Mouse (Mus musculus) limb, embryonic 13.5 days (tissue): ENCODE measurements around the gene Stx5a. TPM values are rescaled to one million over a fixed set of nuclear protein-coding genes. Genes with fewer than 3 reads are reported as not detected.

ENCODE experiments used
- ATAC-seq: fragments of 200-750 bp; cut with Nextera tagmentation; 2 replicates; pipeline ENCODE4 v1.8.0; 2017; ENCODE audit warnings: low read depth, moderate number of reproducible peaks, moderate TSS enrichment; ENCODE audit not compliant: low FRiP score
- H3K27ac ChIP-seq: fragments of 300-500 bp; sonication (generic); 2 replicates; pipeline ENCODE4 v1.5.1; 2015; ENCODE audit warnings: inconsistent platforms, mild to moderate bottlenecking, moderate library complexity
- H3K27me3 ChIP-seq: fragments of 300-500 bp; sonication (generic); 2 replicates; pipeline ENCODE4 v1.6.1; 2015; ENCODE audit warnings: mild to moderate bottlenecking, inconsistent platforms
- H3K36me3 ChIP-seq: fragments of 300-500 bp; sonication (generic); 2 replicates; pipeline ENCODE4 v1.6.1; 2015; ENCODE audit warnings: inconsistent platforms, mild to moderate bottlenecking, moderate library complexity
- H3K4me1 ChIP-seq: fragments of 300-500 bp; sonication (generic); 2 replicates; pipeline ENCODE4 v1.6.1; 2015; ENCODE audit warnings: inconsistent platforms
- H3K4me2 ChIP-seq: fragments of 300-500 bp; sonication (generic); replicated peaks from 2 replicates; pipeline ENCODE4 v1.6.1; 2015; ENCODE audit warnings: inconsistent platforms, mild to moderate bottlenecking, moderate library complexity
- H3K4me3 ChIP-seq: fragments of 300-500 bp; sonication (generic); 2 replicates; pipeline ENCODE4 v1.5.1; 2015; ENCODE audit warnings: moderate library complexity, mild to moderate bottlenecking, inconsistent platforms
- H3K9ac ChIP-seq: fragments of 300-500 bp; sonication (generic); 2 replicates; pipeline ENCODE4 v1.6.1; 2015; ENCODE audit warnings: mild to moderate bottlenecking, inconsistent platforms
- H3K9me3 ChIP-seq: fragments of 300-500 bp; sonication (generic); 2 replicates; pipeline ENCODE4 v1.6.1; 2016; ENCODE audit warnings: inconsistent platforms
- WGBS: fragments of 180-500 bp; shearing (Covaris S2); methylation state at CpG from one replicate; pipeline ENCODE4 v1.1.7; 2015; 5-methylcytosine and 5-hydroxymethylcytosine counted together
- microRNA-seq: library from miRNA; unstranded; fragments of <30 nt; microRNA quantifications from one replicate; pipeline ENCODE4, GENCODE M21; 2016
- polyA plus RNA-seq: library from polyadenylated mRNA; unstranded; fragments of >200 nt; fragmentation: Nextera tagmentation; extraction: Ambion mirVana; gene quantifications from 2 replicates; pipeline ENCODE4 v1.2.1, GENCODE M21; 2015

The Stx5a gene
- polyA plus RNA-seq, 1 experiment from 2014 or later = 205 TPM

DNA sequence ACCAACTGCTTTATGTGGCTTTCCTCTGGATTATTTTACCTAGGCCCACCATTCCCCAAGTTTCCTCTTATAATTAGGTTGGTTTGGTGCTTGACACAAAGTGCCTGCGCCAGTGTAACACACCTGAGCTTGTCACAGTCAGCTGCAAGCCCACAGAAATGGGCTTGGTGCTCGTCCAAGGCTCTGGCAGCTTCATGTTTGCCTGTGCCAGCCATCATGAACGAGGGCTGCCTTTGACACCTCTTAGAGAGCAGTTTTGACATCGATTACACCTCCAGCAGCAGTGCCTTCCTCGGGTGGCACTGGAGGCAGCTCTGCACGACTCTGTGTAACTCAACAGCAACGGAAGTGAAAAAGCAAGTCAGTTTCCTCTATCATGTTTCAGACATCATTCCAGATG lies 49.0 kb downstream of the Stx5a start:
- Histone ChIP-seq H3K9me3 (0 out of 2 replicates have a peak, but pooled peaks cover 7% of the 10 kb centered on the region), H3K36me3 (peaks cover 44% of the 10 kb centered on the region), H3K27ac (0 out of 2 replicates have a peak overlapping the region, but pooled peaks have one; percentile 6), H3K4me3 (no peak overlapping the region), H3K4me2 (no peak overlapping the region), H3K4me1 (peaks cover 5% of the 10 kb centered on the region), H3K27me3 (no peaks in the 10 kb centered on the region), H3K9ac (peak overlapping the region; percentile 35; the same call in 1 of the 2 replicates)
- ATAC-seq = no peak
- WGBS = 80% methylated on average over 7 of the region's 7 CpGs

DNA sequence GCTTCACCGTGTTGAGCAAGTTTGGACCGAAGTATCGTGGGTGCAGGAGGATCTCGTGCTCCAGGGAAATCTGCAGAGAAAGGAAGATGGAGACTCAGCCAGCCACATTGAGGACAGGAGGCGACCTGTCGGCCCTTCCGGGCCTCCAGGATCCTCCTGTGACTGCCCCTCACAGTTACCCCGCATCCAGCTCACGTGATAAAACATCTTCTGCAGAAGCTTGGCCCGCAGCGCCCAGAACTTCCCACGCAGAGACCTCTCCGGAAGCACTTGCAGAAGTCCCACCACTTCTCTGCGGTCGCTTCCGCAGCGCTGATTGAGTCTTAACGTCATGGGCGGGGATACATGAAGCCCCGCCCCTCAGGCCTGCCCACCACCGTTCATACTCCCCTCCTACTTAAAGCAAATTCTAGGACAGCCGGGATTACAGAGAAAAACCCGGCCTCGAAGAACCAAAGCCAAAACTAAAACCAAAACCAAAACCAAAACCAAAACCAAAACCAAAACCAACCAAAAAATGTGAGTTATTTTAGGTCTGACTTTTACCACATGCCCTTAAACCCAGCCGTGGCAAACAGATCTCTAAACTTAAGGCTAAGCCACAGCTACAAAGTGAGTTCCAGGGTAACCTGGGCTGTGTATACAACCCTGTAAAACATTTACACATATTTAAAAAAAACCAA lies 57.2 kb downstream of the Stx5a start, which contains the start of gene Polr2g:
TSS of gene Polr2g (minus strand) at position 314 of the 683 bp plus-strand sequence.
- H3K4me2 ChIP-seq = peak within 1 kb of the TSS; percentile 82
- 0 out of 2 replicates have a peak, but pooled peaks cover 2% of the 10 kb centered on the region for H3K9me3 ChIP-seq
- WGBS = under 1% methylated on average over 25 of the region's 25 CpGs
- peak within 1 kb of the TSS; percentile 63; the same call in 1 of the 2 replicates for H3K27ac ChIP-seq
- ATAC-seq = peak; percentile 79
- H3K27me3 ChIP-seq = no peaks in the 10 kb centered on the region
- H3K36me3 ChIP-seq = peaks cover 33% of the 10 kb centered on the region
- H3K4me3 ChIP-seq = peak within 1 kb of the TSS; percentile 81
- H3K9ac ChIP-seq = peak within 1 kb of the TSS; percentile 87
- H3K4me1 ChIP-seq = peaks cover 20% of the 10 kb centered on the region

DNA sequence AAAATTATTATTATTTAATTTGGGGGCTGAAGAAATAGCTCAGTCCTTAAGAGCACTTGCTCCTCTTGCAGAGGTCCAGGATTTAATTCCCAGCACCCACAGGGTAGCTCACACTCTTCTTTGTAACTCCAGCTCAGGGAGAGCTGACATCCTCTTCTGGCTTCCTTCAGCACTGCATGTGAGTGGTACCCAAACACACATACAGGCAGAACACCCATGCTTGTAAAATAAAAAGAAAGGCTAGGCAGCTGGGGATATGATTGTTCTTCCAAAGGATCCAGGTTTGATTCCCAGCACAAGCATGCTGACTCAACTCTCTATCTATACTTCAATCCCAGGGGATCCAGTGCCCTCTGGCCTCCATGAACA lies 57.7 kb downstream of the Stx5a start:
- Histone ChIP-seq H3K4me1 (peaks cover 21% of the 10 kb centered on the region), H3K9ac (no peak overlapping the region), H3K4me2 (peak overlapping the region; percentile 82), H3K27ac (no peak overlapping the region), H3K27me3 (no peaks in the 10 kb centered on the region), H3K36me3 (peaks cover 33% of the 10 kb centered on the region), H3K9me3 (no peaks in the 10 kb centered on the region), H3K4me3 (peak overlapping the region; percentile 81)
- no peak for ATAC-seq

DNA sequence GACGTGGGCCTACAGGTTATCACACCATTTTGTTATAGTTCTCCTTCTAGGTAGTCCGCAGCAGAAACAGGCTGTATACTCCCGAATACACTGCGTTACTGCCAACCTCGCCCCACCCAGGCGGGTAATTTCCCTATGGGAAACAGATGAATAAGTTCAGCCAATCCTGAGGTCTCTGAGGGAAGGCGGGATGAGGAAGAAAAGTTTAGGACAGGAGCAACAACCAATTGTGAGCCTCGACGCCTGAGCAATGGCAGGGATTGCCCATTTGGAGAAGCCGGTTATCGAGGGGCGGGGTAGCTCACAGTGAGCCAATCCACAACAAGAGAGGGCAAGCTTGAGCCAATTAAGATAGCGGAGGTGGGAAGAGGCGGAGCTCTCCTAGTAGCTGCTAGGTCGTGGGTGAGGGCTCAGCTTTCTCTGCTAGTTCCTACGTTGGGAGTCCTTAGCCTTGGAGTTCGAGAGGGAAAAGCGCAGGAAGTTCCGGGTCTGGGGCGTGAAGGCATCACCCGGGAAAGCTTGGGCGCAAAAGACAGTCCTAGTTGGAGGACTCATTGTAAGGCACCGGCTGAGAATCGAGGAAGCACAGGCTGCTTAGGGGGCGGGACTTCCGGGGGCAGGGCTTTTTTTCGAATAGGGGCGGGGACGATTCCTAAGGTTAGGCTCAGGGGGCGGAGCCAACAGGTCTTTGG lies 61.1 kb downstream of the Stx5a start, which contains the start of gene Zbtb3:
TSS of gene Zbtb3 (plus strand) at position 426 of the 692 bp plus-strand sequence.
- H3K4me1 ChIP-seq = peaks cover 18% of the 10 kb centered on the region
- WGBS = under 1% methylated on average over 30 of the region's 30 CpGs
- ATAC-seq = peak; percentile 97

DNA sequence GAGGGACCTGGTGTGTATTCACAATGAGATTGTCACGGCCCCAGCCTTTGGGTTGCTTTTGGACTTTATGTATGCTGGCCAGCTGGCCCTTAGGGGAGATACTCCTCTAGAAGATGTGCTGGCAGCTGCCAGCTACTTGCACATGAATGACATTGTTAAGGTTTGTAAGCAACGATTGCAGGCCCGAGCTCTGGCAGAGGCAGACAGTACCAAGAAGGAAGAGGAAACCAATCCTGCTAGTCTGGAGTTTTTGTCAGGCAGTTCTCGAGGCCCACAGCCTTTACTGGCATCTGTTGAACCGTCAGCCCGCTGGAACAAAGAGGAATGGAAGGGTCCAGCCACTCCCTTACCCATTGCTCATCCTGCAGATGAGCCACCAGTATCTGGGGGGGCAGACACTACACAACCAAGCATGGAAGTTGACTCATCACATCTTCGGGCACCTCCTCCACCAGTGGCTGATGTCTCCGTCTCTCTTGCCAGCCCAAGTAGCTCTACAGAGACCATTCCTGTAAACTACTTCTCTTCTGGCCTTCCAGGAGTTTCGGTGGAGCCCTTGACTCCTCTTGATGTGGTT lies 62.1 kb downstream of the Stx5a start:
- H3K27me3 ChIP-seq = no peaks in the 10 kb centered on the region
- WGBS = 92% methylated on average over 9 of the region's 9 CpGs
- no peak overlapping the region for H3K9ac ChIP-seq
- H3K9me3 ChIP-seq = no peaks in the 10 kb centered on the region
- peak overlapping the region; percentile 84; the same call in 1 of the 2 replicates for H3K27ac ChIP-seq
- peaks cover 48% of the 10 kb centered on the region for H3K36me3 ChIP-seq
- H3K4me2 ChIP-seq = peak overlapping the region; percentile 73
- ATAC-seq = no peak
- peaks cover 12% of the 10 kb centered on the region for H3K4me1 ChIP-seq
- peak overlapping the region; percentile 56 for H3K4me3 ChIP-seq

More for the DNA sequence above, 61.1 kb downstream of the Stx5a start, which contains the start of gene Zbtb3:
- no peaks in the 10 kb centered on the region for H3K9me3 ChIP-seq
- H3K27me3 ChIP-seq = no peaks in the 10 kb centered on the region
- H3K9ac ChIP-seq = peak within 1 kb of the TSS; percentile 61
- peak within 1 kb of the TSS; percentile 56 for H3K4me3 ChIP-seq
- H3K4me2 ChIP-seq = peak within 1 kb of the TSS; percentile 73
- peaks cover 37% of the 10 kb centered on the region for H3K36me3 ChIP-seq
- H3K27ac ChIP-seq = peak within 1 kb of the TSS; percentile 84

DNA sequence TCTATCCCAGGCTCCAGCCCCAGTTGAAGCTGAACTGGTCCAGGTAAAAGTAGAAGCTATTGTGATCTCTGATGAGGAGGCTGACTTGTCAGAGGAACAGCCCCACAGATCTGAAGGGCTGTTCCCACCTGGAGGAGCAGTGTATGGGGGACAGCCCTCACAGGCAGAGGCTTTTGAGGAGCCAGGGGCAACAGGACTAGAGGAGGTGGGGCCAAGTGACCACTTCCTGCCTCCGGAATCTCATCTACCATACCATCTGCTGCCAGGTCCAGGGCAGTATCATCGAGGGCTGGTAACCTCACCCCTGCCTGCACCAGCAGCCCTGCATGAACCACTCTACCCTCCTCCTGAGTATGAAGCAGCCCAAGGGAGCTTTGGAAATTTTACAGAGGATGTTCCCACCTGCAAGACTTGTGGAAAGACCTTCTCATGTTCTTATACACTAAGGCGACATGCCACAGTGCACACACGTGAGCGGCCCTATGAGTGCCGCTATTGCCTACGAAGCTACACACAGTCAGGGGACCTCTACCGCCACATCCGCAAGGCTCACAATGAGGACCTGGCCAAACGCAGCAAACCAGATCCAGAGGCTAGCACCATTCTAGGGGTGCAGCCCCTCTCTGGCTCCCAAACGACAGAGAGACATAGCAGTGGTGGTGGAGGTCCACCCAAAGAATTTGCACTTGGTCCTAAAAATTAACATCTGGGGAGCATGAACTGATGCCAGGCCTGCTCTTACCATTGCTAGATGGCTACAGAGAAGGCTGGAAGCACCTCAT lies 62.9 kb downstream of the Stx5a start:
- no peak overlapping the region for H3K9ac ChIP-seq
- H3K9me3 ChIP-seq = no peaks in the 10 kb centered on the region
- peaks cover 54% of the 10 kb centered on the region for H3K36me3 ChIP-seq
- no peak overlapping the region for H3K4me3 ChIP-seq
- no peak for ATAC-seq
- peaks cover 12% of the 10 kb centered on the region for H3K4me1 ChIP-seq
- no peak overlapping the region for H3K27ac ChIP-seq
- WGBS = 92% methylated on average over 11 of the region's 11 CpGs
- H3K4me2 ChIP-seq = no peak overlapping the region
- H3K27me3 ChIP-seq = no peaks in the 10 kb centered on the region

Small RNAs within 50 kb of the gene (microRNA-seq; reads per million reads assigned to microRNA genes)
- gene Mir6992 = not detected

Other genes starting within 250 kb of the Stx5a start
- gene Slc22a8, start 150.2 kb upstream of the Stx5a start, polyA plus RNA-seq = 0.05 TPM in 1 of 2 replicates, not detected in the other
- gene Slc22a6, start 123.4 kb upstream of the Stx5a start, polyA plus RNA-seq = not detected in 2 replicates
- gene Chrm1, start 77.6 kb upstream of the Stx5a start, polyA plus RNA-seq = 0.71 and 1.0 TPM in 2 replicates
- gene Slc3a2, start 18.0 kb upstream of the Stx5a start, polyA plus RNA-seq = 101 and 103 TPM in 2 replicates
- gene Wdr74, start 5.6 kb upstream of the Stx5a start, polyA plus RNA-seq = 98.7 TPM in 2 replicates
- 2.1 TPM in 2 replicates for gene 1700092M07Rik, start 695 bp upstream of the Stx5a start, polyA plus RNA-seq
- 214 and 217 TPM in 2 replicates for gene Nxf1, start 15.7 kb downstream of the Stx5a start, polyA plus RNA-seq
- 211 and 232 TPM in 2 replicates for gene Tmem223, start 29.6 kb downstream of the Stx5a start, polyA plus RNA-seq
- 62.7 and 66.2 TPM in 2 replicates for gene Tmem179b, start 33.1 kb downstream of the Stx5a start, polyA plus RNA-seq
- 31.9 and 32.8 TPM in 2 replicates for gene Taf6l, start 45.0 kb downstream of the Stx5a start, polyA plus RNA-seq
- gene Polr2g, start 57.2 kb downstream of the Stx5a start, polyA plus RNA-seq = 183 and 185 TPM in 2 replicates
- gene Zbtb3, start 61.1 kb downstream of the Stx5a start, polyA plus RNA-seq = 6.0 and 6.7 TPM in 2 replicates
- gene Ttc9c, start 77.9 kb downstream of the Stx5a start, polyA plus RNA-seq = 67.1 and 73.4 TPM in 2 replicates
- 5.9 and 6.3 TPM in 2 replicates for gene Hnrnpul2, start 78.6 kb downstream of the Stx5a start, polyA plus RNA-seq
- gene AC129217.1, start 88.4 kb downstream of the Stx5a start, polyA plus RNA-seq = not detected in 2 replicates
- 45.2 and 49.3 TPM in 2 replicates for gene Bscl2, start 96.1 kb downstream of the Stx5a start, polyA plus RNA-seq
- gene Gng3, start 97.8 kb downstream of the Stx5a start, polyA plus RNA-seq = 8.7 and 8.8 TPM in 2 replicates
- gene Lrrn4cl, start 109.4 kb downstream of the Stx5a start, polyA plus RNA-seq = 0.75 and 0.93 TPM in 2 replicates
- 179 TPM in 2 replicates for gene Ubxn1, start 130.1 kb downstream of the Stx5a start, polyA plus RNA-seq
- gene Uqcc3, start 139.5 kb downstream of the Stx5a start, polyA plus RNA-seq = 66.7 and 70.4 TPM in 2 replicates
- gene Lbhd1, start 142.3 kb downstream of the Stx5a start, polyA plus RNA-seq = 93.0 and 93.2 TPM in 2 replicates
- gene Gm49403, start 142.5 kb downstream of the Stx5a start, polyA plus RNA-seq = not detected in 2 replicates
- gene 1810009A15Rik, start 147.4 kb downstream of the Stx5a start, polyA plus RNA-seq = 94.0 and 96.6 TPM in 2 replicates
- gene Gm49416, start 147.5 kb downstream of the Stx5a start, polyA plus RNA-seq = not detected in 2 replicates
- gene Ints5, start 151.6 kb downstream of the Stx5a start, polyA plus RNA-seq = 39.6 and 43.3 TPM in 2 replicates
- 102 and 112 TPM in 2 replicates for gene Ganab, start 156.7 kb downstream of the Stx5a start, polyA plus RNA-seq
- 49.9 and 53.0 TPM in 2 replicates for gene B3gat3, start 179.0 kb downstream of the Stx5a start, polyA plus RNA-seq
- 3.2 and 3.7 TPM in 2 replicates for gene Rom1, start 187.9 kb downstream of the Stx5a start, polyA plus RNA-seq
- gene Eml3, start 188.1 kb downstream of the Stx5a start, polyA plus RNA-seq = 36.9 and 37.2 TPM in 2 replicates
- gene Mta2, start 200.5 kb downstream of the Stx5a start, polyA plus RNA-seq = 192 and 193 TPM in 2 replicates
- 35.6 and 36.5 TPM in 2 replicates for gene Tut1, start 212.4 kb downstream of the Stx5a start, polyA plus RNA-seq
- 508 and 512 TPM in 2 replicates for gene Eef1g, start 225.6 kb downstream of the Stx5a start, polyA plus RNA-seq
- gene Ahnak, start 247.9 kb downstream of the Stx5a start, polyA plus RNA-seq = 35.2 and 35.6 TPM in 2 replicates